Mouse (Mus musculus): ENCODE data around the gene Efhd1.

Efhd1 gene

DNA sequence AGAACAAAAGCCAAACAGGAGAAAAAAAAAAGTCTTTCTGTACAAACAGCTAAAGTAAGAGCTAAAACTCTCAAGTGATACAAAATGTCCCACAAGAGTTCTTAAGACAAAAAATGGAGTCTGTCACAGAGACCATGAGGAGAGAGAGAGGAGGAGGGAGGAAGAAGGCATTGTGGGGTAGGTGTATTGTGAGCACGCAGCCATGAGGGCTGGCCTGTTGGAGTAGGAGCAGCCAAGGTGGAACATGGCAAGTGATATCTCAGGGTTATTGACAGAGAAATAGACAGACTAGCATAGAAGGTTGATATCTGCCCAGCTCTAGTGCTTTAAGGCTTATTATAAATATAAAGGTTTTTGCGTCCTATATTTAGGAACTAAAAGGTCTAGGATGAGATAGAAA, 48.5 kb downstream of the Efhd1 start:
- DNase-seq = no peak

DNA sequence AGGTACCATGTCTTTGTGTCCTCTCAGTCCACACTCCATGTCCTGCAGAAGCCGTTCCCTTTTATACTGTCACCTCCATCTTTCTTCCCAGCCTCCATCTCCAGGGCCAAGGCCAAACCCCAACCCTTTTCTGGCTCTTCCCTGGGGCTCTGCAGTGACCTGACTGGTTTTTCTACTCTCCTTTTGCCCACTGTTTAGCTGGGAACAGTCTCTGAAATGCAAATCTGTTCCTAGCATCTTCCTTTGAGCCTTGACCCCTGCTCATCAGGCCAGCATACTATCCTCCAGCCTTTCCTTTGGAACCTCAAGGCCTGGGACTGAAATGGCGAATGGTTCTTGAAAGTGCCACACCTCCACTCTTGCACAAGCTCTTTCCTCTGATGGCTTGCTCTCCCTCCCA, 49.0 kb downstream of the Efhd1 start:
- no peak for DNase-seq

DNA sequence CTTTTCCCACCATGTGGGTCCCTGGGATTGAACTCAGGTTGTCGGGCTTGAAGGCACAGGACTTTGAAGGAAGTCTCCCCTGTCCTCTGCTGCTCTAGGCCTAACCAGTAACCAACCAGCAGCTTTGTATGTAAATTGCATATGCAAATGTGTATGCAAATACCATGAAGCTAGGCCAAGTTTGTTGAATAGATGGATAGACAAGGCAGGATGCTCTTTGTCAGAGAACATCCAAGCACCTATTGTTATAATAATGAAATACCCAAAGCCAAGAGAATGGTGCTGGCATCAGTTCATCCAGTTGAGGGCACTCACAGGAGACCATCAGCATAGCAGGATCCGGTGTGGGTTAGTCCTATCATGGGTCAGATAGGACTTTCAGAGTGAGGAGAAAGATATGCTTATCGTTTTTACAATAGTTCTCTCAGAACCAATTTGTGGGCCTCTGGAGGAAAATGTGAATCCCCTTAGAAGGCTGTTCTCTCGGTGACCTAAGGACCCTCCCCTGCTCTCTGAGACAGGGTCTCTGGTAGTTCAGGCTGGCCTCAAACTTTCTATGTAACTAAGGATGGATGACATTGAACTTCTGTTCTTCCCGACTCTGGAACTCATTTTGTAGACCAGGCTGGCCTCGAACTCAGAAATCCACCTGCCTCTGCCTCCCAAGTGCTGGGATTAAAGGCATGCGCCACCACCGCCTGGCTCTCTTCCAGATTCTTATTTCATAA, 49.8 kb downstream of the Efhd1 start:
- no peak for DNase-seq

DNA sequence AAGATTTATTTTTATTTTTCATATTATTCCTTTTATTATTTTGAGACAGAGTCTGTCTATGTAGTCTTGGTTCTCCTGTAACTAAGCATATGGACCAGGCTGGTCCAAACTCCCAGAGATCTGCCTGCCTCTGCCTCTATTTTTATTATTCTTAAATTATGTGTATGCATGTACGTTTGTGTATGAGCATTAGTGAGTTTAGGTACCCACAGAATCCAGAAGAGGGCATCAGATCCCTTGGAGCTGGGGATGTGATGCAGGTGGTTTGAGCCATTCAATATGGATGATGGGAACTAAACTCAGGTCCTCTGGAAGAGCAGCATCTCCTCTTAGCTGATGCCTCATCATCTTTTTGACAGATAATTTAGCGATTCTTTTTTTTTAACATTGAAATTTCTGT, 51.3 kb downstream of the Efhd1 start:
- no peak for DNase-seq

DNA sequence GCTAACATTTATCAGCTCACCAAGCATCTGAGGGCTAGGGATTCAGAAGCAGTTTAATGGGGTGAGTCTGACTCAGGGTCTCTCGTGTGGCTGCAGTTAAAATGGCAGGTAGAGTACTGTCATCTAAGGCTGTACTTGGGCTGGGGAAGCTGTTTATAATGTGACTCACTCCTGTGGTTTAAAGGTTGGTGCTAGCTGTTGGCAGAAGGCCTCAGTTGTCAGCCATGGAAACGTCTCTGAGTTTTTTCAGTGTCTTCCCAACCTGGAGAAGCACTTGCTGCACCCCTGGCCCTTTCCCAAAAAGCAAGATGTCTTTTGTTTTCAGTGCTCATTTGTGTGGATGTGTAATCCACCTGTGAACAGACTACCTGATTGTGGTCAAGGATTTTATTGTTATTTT, 51.7 kb downstream of the Efhd1 start:
- no peak for DNase-seq

DNA sequence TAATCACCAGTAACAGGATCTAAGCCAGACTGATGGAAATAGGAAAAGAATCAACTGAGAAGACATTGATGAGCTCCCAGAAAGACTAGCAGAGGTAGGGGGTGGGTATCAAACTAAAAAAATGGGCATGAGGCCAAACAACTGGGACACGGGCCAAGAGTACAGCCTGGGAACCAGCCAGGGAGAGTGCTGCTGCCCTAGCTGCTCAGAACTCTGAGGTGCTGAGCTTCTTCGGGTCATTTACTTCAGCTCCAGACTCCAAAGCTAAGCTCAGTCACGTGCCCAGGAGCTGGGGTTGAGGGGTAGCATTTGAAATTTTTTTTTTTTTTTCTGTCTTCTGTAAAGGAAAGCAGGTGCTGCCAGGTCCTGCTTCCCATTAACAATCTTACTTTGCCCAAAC, 52.5 kb downstream of the Efhd1 start:
- DNase-seq = no peak

DNA sequence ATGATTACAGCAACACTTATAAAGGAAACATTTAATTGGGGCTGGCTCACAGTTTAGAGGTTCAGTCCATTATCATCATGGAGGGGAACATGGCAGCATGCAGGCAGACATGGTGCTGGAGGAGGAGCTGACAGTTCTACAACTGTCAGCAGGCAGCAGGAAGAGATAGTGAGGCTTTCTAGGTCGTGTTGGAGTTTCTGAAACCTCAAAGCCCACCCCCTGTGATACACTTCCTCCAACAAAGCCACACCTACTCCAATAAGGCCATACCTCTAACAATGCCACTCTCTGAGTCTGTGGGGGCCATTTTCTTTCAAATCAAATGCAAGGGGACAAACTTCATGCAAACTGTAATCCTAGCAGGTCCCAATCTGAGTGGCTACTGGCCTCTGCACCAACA, 56.9 kb downstream of the Efhd1 start:
- DNase-seq = no peak

DNA sequence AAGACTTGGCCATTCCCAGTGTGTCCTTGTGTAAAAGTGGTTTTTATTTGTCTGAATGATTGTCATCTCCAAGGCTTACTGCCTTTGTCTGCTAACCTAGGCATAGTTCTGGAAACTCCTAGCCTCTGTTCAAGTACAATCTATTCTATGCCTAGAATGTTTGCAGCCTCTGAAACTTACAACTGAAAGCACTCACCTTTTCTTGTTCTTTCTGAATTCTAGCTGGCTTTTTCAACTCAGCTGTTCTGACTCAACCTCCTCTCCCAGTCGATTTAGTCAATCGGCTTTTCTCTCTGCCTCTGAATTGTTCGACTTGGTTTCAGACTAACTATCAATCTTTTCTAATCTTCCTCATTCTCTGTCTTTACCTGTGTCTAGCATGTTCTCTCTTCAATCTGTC, 58.6 kb downstream of the Efhd1 start:
- DNase-seq = no peak

DNA sequence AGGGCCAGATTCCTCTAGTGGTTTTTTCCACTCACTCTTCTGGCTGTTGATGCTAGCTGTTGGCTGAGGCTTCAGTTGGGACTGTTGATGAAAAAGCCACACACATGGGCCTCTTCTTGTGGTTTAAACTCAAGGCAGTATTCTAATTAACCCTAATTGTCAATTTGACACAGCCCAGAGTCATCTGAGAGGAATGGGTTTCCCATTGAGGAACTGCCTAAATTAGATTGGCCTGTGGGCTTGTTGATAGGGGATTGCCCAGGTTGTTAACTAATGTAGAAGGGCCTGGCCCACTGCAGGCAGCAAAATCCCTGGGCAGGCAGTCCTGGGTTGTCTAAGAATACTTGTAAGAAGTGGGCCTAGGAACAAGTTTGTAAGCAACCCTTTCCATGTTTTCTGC, 60.5 kb downstream of the Efhd1 start:
- no peak for DNase-seq

DNA sequence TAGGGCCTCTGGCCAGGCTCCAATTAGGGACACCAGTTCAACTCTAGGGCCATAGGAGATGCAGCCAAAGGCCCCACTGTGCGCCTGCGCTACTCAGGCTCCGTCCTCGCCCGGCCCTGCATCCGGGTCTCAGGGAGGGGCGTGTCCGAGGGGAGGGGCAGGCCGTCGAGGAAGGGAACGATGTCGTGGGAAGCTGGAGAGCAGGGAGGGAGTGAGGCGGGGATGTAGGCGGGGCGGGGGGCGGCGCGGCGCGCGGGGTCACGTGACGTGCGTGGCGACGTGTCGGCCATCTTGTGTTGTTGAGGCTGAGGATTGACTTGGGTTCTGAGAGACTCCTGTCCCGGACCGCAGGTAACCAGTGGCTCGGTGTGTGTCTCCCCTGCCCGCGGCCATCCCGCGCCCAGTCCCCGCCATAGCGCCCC, 62.6 kb downstream of the Efhd1 start, which contains the start of gene Gigyf2:
TSS of gene Gigyf2 (plus strand) at position 257 of the 422 bp plus-strand sequence.
- peak; percentile 92 to 96 for DNase-seq

DNA sequence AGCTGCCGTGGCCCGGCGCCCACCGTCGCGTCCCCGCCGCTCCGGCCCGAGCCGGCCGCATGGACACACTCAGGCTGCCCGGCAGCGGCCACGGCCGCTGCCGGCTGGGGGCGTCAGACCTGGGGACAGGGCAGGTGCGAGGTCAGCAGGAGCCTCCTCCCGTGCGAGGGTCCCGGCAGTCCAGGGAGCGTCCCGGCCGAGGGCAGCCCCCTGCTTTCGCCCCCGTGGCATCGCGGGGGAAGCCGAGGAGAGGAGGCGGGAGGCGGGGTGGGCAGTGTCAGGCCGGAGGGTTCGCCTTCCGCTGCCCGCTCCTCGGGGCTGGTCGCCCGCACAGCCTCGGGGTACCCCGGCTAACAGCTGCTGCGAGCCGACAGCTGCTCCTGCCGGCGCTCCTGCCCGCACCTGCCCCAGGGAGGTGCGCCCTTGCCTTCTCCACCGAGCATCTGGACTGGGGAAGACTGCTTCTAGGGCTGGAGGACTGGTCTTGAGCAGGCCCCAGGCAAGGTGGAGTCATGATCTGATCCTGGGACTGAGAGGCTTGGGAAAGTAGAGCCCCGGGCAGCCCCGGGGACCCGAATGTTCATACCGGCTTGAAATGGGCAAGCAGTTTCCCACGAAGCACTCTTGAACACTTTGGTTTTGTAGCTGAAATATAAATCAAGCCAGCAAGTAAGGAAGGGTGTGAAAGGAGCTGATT, 63.1 kb downstream of the Efhd1 start:
- DNase-seq = no peak

DNA sequence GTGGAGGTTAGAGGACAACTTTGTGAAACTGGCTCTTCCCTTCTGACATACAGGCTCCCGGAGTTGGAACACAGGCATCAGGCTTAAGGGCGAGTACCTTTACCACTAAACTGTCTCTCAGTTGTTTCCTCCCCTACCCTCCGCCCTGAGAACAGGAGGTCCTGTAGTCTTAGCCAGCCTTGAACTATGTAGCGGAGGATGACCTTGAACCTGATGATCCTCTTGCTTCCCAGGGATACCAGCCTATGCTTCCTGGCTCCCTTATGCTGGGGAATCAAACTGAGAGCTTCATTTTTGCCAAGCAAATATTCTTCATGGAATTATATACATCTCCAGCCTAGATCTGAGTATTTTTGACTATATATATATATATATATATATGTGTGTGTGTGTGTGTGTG, 67.6 kb downstream of the Efhd1 start:
- no peak for DNase-seq

DNA sequence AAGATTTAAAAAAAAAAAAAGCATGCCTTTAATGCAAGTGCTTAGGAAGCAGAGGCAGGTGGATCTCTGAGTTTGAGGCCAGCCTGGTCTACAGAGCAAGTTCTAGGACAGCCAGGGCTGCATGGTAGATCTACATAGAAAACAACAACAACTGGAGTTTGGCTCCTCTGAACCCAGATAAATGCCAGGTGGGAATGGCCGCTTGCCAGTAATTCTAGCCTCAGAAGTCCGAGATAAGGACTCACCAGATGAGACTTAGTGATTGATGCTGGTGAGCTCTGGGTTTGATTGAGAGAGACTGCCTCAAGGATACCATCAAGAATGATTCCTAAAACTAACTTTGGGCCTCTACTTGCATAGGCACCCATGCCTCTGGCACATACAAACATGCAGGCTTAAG, 86.4 kb downstream of the Efhd1 start:
- peak in 1 of 2 experiments; percentile 7 for DNase-seq

DNA sequence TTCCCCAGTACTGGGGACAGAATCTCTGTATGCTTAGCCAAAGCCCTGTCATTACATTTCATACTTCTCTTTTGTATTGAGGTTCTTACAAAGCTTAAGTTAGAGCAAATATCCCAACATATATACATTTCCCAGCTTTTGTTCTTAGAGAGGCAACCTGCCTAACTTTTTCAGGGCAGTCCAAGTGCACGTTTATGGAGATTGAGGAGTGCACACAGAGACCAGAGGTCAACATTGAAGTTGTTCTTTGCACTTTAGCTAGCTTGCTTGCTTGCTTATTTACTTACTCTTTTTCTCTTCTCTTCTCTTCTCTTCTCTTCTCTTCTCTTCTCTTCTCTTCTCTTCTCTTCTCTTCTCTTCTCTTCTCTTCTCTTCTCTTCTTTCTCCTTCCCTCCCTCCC, 96.1 kb downstream of the Efhd1 start:
- DNase-seq = no peak

All from cerebellum, postnatal 36 days (tissue).